Mouse (Mus musculus) testis, postnatal 10 days (tissue): ENCODE measurements around the gene Sat2.

Experiments
- DNase-seq: peaks from one replicate; pipeline ENCODE4 v3.0.0; 2021; ENCODE audit warnings: low spot score

Sat2 gene

GRCm38 (mm10) chr11:69621571-69622268, at the start of gene Sat2:
Sat2 (plus strand) TSS chr11:69622024.
- peak; percentile 74 for DNase-seq

DNA sequence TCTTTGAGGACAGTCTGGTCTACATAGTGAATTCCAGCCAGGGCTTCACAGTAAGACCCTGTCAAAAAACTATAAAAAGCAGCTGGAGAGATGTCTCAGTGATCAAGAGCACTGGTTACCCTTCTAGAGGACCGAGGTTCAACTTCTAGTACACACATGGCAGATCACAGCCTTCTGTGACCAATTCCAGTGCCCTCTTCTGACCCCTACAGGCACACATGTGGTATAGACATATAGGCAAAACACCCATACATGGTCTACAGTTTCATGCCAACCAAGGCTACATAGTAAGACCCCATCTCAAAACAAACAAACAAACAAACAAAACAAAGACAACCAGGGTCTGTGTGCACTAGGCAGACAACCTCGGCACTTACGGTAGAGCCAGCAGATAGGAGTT, 46.6 kb upstream of the Sat2 start:
- DNase-seq: no peak

- DNase-seq: no peak
These were observed 45.5 kb upstream of the Sat2 start for GRCm38 (mm10) chr11:69576307-69576706.

DNA sequence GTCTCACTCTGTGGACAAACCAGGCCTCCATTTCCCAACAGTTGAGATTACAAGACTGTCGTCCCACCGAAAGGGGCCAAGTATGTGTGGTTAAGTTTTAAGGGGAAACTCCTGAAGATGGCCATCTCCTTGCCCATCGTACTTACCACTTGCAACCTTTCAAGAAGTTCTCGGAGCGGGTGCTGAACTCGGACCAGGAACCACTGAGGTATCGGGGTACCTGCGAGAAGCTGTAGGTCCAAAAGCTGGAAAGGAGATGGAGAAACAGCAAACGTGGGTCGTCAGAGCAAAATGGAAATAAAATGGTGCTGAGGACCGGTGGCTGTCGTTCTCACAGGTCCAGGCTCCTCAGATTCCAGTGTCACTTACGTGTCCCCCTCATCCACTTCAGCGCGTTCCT, 43.5 kb upstream of the Sat2 start:
- no peak for DNase-seq

- DNase-seq: peak; percentile 97
These were observed 42.5 kb upstream of the Sat2 start for GRCm38 (mm10) chr11:69579128-69580017.

DNA sequence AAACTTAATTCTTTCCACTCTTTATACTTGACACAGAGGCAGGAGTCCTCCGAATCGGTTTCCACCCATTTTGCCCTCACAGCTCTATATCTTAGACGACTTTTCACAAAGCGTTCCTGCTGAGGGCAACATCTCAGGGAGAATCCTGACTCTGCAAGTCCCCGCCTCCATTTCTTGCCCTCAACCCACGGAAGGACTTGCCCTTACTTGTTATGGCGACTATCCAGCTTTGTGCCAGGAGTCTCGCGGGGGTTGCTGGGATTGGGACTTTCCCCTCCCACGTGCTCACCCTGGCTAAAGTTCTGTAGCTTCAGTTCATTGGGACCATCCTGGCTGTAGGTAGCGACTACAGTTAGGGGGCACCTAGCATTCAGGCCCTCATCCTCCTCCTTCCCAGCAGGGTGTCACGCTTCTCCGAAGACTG, 41.7 kb upstream of the Sat2 start, which contains the start of the genes Wrap53 and Trp53:
Wrap53 (minus strand) TSS at position 165 of the 424 bp plus-strand sequence.
Trp53 (plus strand) TSS at position 269 of the 424 bp plus-strand sequence.
- peak; percentile 90 for DNase-seq

GRCm38 (mm10) chr11:69580572-69581146, 41.2 kb upstream of the Sat2 start:
- DNase-seq: no peak

- peak; percentile 88 for DNase-seq
These were observed 40.6 kb upstream of the Sat2 start for GRCm38 (mm10) chr11:69581147-69581688.

- no peak for DNase-seq
These were observed 40.0 kb upstream of the Sat2 start for GRCm38 (mm10) chr11:69581814-69582213.

- DNase-seq: no peak
These were observed 39.5 kb upstream of the Sat2 start for GRCm38 (mm10) chr11:69582230-69582805.

DNA sequence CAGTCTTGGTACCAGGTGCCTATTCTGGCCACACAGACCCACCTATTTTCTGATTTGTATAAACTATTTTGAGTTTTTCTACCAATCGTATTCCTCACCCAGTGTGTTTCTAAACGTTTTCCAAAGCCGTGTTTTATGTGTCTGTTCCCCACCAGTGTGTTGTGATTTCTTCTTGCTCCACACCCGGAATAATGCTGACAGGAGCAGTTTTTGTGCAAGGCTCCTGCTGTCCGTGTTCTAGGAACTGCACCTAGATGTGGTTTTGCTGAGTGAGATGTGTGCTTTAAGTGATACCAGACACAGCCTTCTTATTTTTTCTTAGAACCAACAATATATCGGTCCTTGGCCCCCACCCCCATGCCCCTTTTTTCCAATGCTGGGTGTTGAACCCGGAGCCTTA, 37.8 kb upstream of the Sat2 start:
- no peak for DNase-seq

GRCm38 (mm10) chr11:69584937-69585336, 36.9 kb upstream of the Sat2 start:
- no peak for DNase-seq

DNA sequence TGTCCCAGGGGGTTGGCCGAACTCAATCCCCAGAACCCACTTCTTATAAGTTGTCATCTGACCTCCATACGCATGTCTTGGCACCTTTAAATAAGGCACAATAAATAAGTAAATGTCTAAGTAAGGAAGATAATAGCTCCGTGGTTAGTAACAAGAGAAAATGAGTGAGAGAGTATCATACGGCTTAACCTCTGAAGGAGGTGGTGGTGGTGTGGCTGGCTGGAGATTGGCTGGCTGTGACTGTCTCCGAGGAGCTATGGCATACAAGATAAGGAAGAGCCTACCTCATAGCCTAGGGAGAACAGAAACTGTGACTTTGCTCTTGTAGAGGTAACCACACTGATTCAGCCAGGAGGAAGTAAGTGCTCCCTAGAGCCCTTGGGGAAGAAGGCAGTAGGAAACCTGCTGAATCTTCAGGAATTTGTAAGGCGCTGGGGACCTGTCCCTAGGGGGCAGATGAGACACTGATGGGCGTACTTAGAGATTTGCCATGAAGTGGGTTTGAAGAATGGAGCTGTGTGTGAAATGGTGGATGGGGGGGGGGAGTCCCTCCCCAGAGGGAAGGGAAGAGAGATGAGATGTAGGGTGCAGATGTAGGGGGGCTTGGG, 36.0 kb upstream of the Sat2 start:
- no peak for DNase-seq

GRCm38 (mm10) chr11:69589207-69589834, 32.5 kb upstream of the Sat2 start:
- DNase-seq: no peak

GRCm38 (mm10) chr11:69590622-69591021, 31.2 kb upstream of the Sat2 start:
- DNase-seq: no peak

- no peak for DNase-seq
These were observed 30.4 kb upstream of the Sat2 start for GRCm38 (mm10) chr11:69591424-69591823.

DNA sequence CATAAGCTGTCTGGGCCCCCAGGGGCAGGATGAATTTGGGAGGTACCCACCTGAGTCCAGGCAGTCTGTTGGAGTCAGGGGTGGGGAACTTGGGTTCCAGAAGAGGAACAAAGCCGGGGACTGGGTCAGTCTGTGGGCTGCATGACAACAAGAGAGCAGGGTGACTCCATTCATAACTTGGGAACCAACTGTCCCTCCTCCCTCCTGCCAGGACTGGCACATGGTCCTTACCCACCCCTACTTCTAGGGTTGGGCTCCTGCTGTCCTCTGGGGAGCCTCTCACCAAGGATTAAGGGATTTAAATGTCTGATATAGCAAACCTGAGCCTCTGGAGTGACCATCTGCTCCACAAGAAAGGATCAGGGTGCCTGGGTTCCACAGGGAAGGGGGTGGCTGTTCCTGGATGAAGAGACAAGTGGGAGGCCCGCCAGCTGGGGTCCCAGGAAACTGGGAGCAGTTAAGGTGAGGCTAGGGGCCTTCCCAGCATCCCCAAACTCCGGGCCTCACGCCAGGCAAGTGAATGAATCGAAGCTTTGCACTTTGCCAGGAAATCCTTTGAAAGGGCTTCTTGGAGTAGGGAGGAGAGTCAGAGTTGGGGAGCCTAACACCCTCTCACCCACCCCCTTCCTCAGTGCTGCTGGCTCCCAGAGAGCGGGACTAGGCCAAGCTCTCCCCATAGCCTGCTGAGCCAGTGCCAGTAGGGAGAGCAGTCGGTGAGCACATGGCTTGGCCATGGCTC, 29.8 kb upstream of the Sat2 start:
- no peak for DNase-seq

GRCm38 (mm10) chr11:69592799-69593198, 29.0 kb upstream of the Sat2 start:
- DNase-seq: no peak

- no peak for DNase-seq
These were observed 27.0 kb upstream of the Sat2 start for GRCm38 (mm10) chr11:69594853-69595252.

DNA sequence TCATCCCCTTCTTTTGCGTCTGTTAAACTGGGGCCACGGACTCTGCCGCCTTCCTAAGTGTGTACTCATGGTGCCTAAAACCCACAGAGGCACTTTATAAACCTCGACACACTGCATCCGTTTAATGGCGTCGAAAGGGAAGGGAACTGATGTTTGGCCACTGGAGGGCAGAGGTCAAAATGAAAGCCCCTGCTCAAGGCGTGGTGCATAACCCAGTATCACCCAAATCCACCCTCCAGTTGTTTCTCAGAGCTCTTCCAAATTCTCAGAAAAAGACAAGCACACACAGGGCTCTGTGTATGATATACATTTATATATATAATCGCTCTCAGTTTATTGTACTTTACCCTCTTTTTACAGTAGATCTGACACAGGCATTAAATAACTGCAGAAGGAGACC, 22.4 kb upstream of the Sat2 start:
- DNase-seq: no peak
